Mouse (Mus musculus): Measurements from ENCODE around the gene Bean1.

GRCm38 (mm10) chr8:104121640-104122416 lies 48.4 kb upstream of the Bean1 start:
- TF ChIP-seq EP300 (IDR thresholded peaks at IDR 0.05; ENCODE audit: low read depth) (no peak), CTCF (IDR thresholded peaks at IDR 0.05; ENCODE audit: low read depth) (no peak)

Measured in liver, embryonic 14.5 days (tissue).